Mouse (Mus musculus): ENCODE measurements around the gene Adck1. TPM values are rescaled to one million over a fixed set of nuclear protein-coding genes. Genes with fewer than 3 reads are reported as not detected.

The Adck1 gene
- polyA plus RNA-seq, 1 experiment, result 31.3 TPM

GRCm38 (mm10) chr12:88433171-88433570 lies 72.8 kb downstream of the Adck1 start:
- H3K4me2 ChIP-seq (ENCODE audit: low read depth), result no peak overlapping the region
- no peaks in the 10 kb centered on the region for H3K79me2 ChIP-seq (ENCODE audit: control insufficient read depth, insufficient read depth)
- no peak overlapping the region for H3K4me3 ChIP-seq
- H3K27me3 ChIP-seq (ENCODE audit: control insufficient read depth, insufficient read depth, insufficient read length), result no peaks in the 10 kb centered on the region
- no peak overlapping the region for H3ac ChIP-seq (ENCODE audit: control insufficient read depth, insufficient read length)
- H3K36me3 ChIP-seq (ENCODE audit: control insufficient read depth, insufficient read depth), result peaks cover 9% of the 10 kb centered on the region
- TF ChIP-seq TCF3 (IDR thresholded peaks at IDR 0.05; ENCODE audit: insufficient read length, low read depth), result no peak
- TF ChIP-seq MAX (IDR thresholded peaks at IDR 0.05; ENCODE audit: low read depth), result no peak
- no peak for TF ChIP-seq CEBPB (IDR thresholded peaks at IDR 0.05; ENCODE audit: insufficient read depth, poor library complexity, severe bottlenecking)
- TF ChIP-seq MYOG (IDR thresholded peaks at IDR 0.05; ENCODE audit: control insufficient read depth in 1 of 3, insufficient read depth in 1 of 3, insufficient read length in 2 of 3, low read depth in 2 of 3), result no peak
- TF ChIP-seq USF1 (IDR thresholded peaks at IDR 0.05; ENCODE audit: low read depth), result no peak
- TF ChIP-seq POLR2AphosphoS2 (IDR thresholded peaks at IDR 0.05; ENCODE audit: insufficient read length, low read depth), result no peak
- no peak for TF ChIP-seq REST (IDR thresholded peaks at IDR 0.05; ENCODE audit: insufficient read depth, insufficient read length)
- TF ChIP-seq TCF12 (IDR thresholded peaks at IDR 0.05; ENCODE audit: insufficient read depth, poor library complexity, severe bottlenecking), result no peak
- no peak for TF ChIP-seq E2F4 (IDR thresholded peaks at IDR 0.05; ENCODE audit: insufficient read depth)
- TF ChIP-seq SRF (IDR thresholded peaks at IDR 0.05; ENCODE audit: control insufficient read depth, insufficient read length, low read depth), result no peak
- TF ChIP-seq MYOD1 (IDR thresholded peaks at IDR 0.05; ENCODE audit: control insufficient read depth in 1 of 3, insufficient read length in 2 of 3, low read depth in 2 of 3), result no peak
- no peak for TF ChIP-seq POLR2A (IDR thresholded peaks at IDR 0.05; ENCODE audit: insufficient read length, low read depth)

- peaks cover 1% of the 10 kb centered on the region for H3K36me3 ChIP-seq (ENCODE audit: control insufficient read depth, insufficient read depth)
- H3K4me2 ChIP-seq (ENCODE audit: low read depth), result no peak overlapping the region
- no peak overlapping the region for H3K4me3 ChIP-seq
- no peak overlapping the region for H3ac ChIP-seq (ENCODE audit: control insufficient read depth, insufficient read length)
- H3K79me2 ChIP-seq (ENCODE audit: control insufficient read depth, insufficient read depth), result no peaks in the 10 kb centered on the region
- TF ChIP-seq REST (IDR thresholded peaks at IDR 0.05; ENCODE audit: insufficient read depth, insufficient read length) (no peak), MAX (IDR thresholded peaks at IDR 0.05; ENCODE audit: low read depth) (no peak), POLR2A (IDR thresholded peaks at IDR 0.05; ENCODE audit: insufficient read length, low read depth) (no peak), E2F4 (IDR thresholded peaks at IDR 0.05; ENCODE audit: insufficient read depth) (no peak), MYOD1 (IDR thresholded peaks at IDR 0.05; ENCODE audit: control insufficient read depth in 1 of 3, insufficient read length in 2 of 3, low read depth in 2 of 3) (no peak), TCF12 (IDR thresholded peaks at IDR 0.05; ENCODE audit: insufficient read depth, poor library complexity, severe bottlenecking) (no peak), SRF (IDR thresholded peaks at IDR 0.05; ENCODE audit: control insufficient read depth, insufficient read length, low read depth) (no peak), USF1 (IDR thresholded peaks at IDR 0.05; ENCODE audit: low read depth) (no peak), POLR2AphosphoS2 (IDR thresholded peaks at IDR 0.05; ENCODE audit: insufficient read length, low read depth) (no peak), TCF3 (IDR thresholded peaks at IDR 0.05; ENCODE audit: insufficient read length, low read depth) (no peak), MYOG (IDR thresholded peaks at IDR 0.05; ENCODE audit: control insufficient read depth in 1 of 3, insufficient read depth in 1 of 3, insufficient read length in 2 of 3, low read depth in 2 of 3) (no peak)
- no peaks in the 10 kb centered on the region for H3K27me3 ChIP-seq (ENCODE audit: control insufficient read depth, insufficient read depth, insufficient read length)
Observed at GRCm38 (mm10) chr12:88436962-88437750, 76.8 kb downstream of the Adck1 start.

- no peak for TF ChIP-seq REST (IDR thresholded peaks at IDR 0.05; ENCODE audit: insufficient read depth, insufficient read length)
- peaks cover 6% of the 10 kb centered on the region for H3K36me3 ChIP-seq (ENCODE audit: control insufficient read depth, insufficient read depth)
- no peak overlapping the region for H3ac ChIP-seq (ENCODE audit: control insufficient read depth, insufficient read length)
- no peaks in the 10 kb centered on the region for H3K79me2 ChIP-seq (ENCODE audit: control insufficient read depth, insufficient read depth)
- H3K27me3 ChIP-seq (ENCODE audit: control insufficient read depth, insufficient read depth, insufficient read length), result no peaks in the 10 kb centered on the region
- H3K4me3 ChIP-seq, result no peak overlapping the region
- H3K4me2 ChIP-seq (ENCODE audit: low read depth), result no peak overlapping the region
Observed at GRCm38 (mm10) chr12:88441922-88442809, 81.8 kb downstream of the Adck1 start.

- Histone ChIP-seq H3K4me2 (ENCODE audit: low read depth) (no peak overlapping the region), H3ac (ENCODE audit: control insufficient read depth, insufficient read length) (no peak overlapping the region), H3K27me3 (ENCODE audit: control insufficient read depth, insufficient read depth, insufficient read length) (no peaks in the 10 kb centered on the region), H3K79me2 (ENCODE audit: control insufficient read depth, insufficient read depth) (no peaks in the 10 kb centered on the region), H3K4me3 (no peak overlapping the region), H3K36me3 (ENCODE audit: control insufficient read depth, insufficient read depth) (peaks cover 6% of the 10 kb centered on the region)
- TF ChIP-seq POLR2A (IDR thresholded peaks at IDR 0.05; ENCODE audit: insufficient read length, low read depth) (no peak), E2F4 (IDR thresholded peaks at IDR 0.05; ENCODE audit: insufficient read depth) (no peak), USF1 (IDR thresholded peaks at IDR 0.05; ENCODE audit: low read depth) (no peak), POLR2AphosphoS2 (IDR thresholded peaks at IDR 0.05; ENCODE audit: insufficient read length, low read depth) (no peak), MYOG (IDR thresholded peaks at IDR 0.05; ENCODE audit: control insufficient read depth in 1 of 3, insufficient read depth in 1 of 3, insufficient read length in 2 of 3, low read depth in 2 of 3) (no peak), MAX (IDR thresholded peaks at IDR 0.05; ENCODE audit: low read depth) (no peak), REST (IDR thresholded peaks at IDR 0.05; ENCODE audit: insufficient read depth, insufficient read length) (no peak), TCF3 (IDR thresholded peaks at IDR 0.05; ENCODE audit: insufficient read length, low read depth) (no peak), SRF (IDR thresholded peaks at IDR 0.05; ENCODE audit: control insufficient read depth, insufficient read length, low read depth) (no peak), MYOD1 (IDR thresholded peaks at IDR 0.05; ENCODE audit: control insufficient read depth in 1 of 3, insufficient read length in 2 of 3, low read depth in 2 of 3) (no peak), CEBPB (IDR thresholded peaks at IDR 0.05; ENCODE audit: insufficient read depth, poor library complexity, severe bottlenecking) (no peak), TCF12 (IDR thresholded peaks at IDR 0.05; ENCODE audit: insufficient read depth, poor library complexity, severe bottlenecking) (no peak)
Observed at GRCm38 (mm10) chr12:88444040-88444439, 83.7 kb downstream of the Adck1 start.
